Mouse (Mus musculus) midbrain, embryonic 11.5 days (tissue): Measurements from ENCODE around the gene Wasf3. TPM values are rescaled to one million over a fixed set of nuclear protein-coding genes. Genes with fewer than 3 reads are reported as not detected.
A peak's percentile ranks its signal among the peaks of the same experiment; 100 is the strongest.

Source experiments
- ATAC-seq: fragments of 200-750 bp; cut with Nextera tagmentation; 2 replicates; pipeline ENCODE4 v1.8.0; 2017; ENCODE audit warnings: moderate TSS enrichment, moderate library complexity; ENCODE audit not compliant: low FRiP score
- DNase-seq: peaks from one replicate; pipeline ENCODE4 v3.0.0; 2015; ENCODE audit warnings: low spot score; ENCODE audit errors: missing footprints
- H3K27ac ChIP-seq: fragments of 300-500 bp; sonication (generic); 2 replicates; pipeline ENCODE4 v1.5.1; 2014; ENCODE audit warnings: low read depth, low read length
- H3K27me3 ChIP-seq: fragments of 300-500 bp; sonication (generic); 2 replicates; pipeline ENCODE4 v1.6.1; 2014; ENCODE audit warnings: mild to moderate bottlenecking, low read length, moderate library complexity, mixed read lengths; ENCODE audit not compliant: control insufficient read depth, insufficient read depth
- H3K36me3 ChIP-seq: fragments of 300-500 bp; sonication (generic); 2 replicates; pipeline ENCODE4 v1.6.1; 2014; ENCODE audit warnings: mild to moderate bottlenecking, low read length, moderate library complexity, mixed read lengths; ENCODE audit not compliant: control insufficient read depth, insufficient read depth
- H3K4me1 ChIP-seq: fragments of 300-500 bp; sonication (generic); 2 replicates; pipeline ENCODE4 v1.6.1; 2014; ENCODE audit warnings: low read length; ENCODE audit not compliant: control insufficient read depth, insufficient read depth
- H3K4me2 ChIP-seq: fragments of 300-500 bp; sonication (generic); 2 replicates; pipeline ENCODE4 v1.6.1; 2014; ENCODE audit warnings: mild to moderate bottlenecking, moderate library complexity
- H3K4me3 ChIP-seq: fragments of 300-500 bp; sonication (generic); 2 replicates; pipeline ENCODE4 v1.5.1; 2014; ENCODE audit warnings: low read depth, low read length
- H3K9ac ChIP-seq: fragments of 300-500 bp; sonication (generic); 2 replicates; pipeline ENCODE4 v1.6.1; 2014; ENCODE audit warnings: low read length
- H3K9me3 ChIP-seq: fragments of 300-500 bp; sonication (generic); 2 replicates; pipeline ENCODE4 v1.6.1; 2016; ENCODE audit warnings: low read length; ENCODE audit not compliant: control insufficient read depth
- WGBS: fragments of 180-500 bp; shearing (Covaris S2); extraction: QIAGEN DNeasy Blood & Tissue Kit; methylation state at CpG from one replicate; pipeline ENCODE4 v1.1.7; 2014; 5-methylcytosine and 5-hydroxymethylcytosine counted together
- polyA plus RNA-seq: library from polyadenylated mRNA; unstranded; fragments of >200 nt; fragmentation: Nextera tagmentation; extraction: Ambion mirVana; gene quantifications from 2 replicates; pipeline ENCODE4 v1.2.1, GENCODE M21; 2014

Gene Wasf3
- polyA plus RNA-seq, 1 experiment from 2014 or later = 6.4 TPM

DNA sequence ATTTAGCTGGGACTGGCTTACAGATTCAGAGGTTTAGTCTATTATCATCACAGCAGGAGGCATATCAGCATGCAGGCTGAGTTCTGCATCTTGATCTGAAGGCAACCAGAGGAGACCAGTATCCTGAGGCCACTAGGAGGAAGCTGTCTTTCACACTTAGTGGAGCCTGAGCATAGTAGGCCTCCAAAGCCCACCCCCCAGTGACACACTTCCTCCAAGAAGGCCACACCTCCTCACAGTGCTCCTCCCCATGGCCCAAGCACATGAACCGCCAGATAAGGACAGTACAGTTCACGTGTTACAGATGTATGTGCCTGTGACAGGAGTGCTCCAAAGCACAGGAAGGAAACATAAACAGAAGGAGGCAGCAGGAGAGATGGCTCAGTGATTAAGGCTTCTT is 58.0 kb downstream of the Wasf3 start:
- no peak overlapping the region for H3K4me2 ChIP-seq
- peak; percentile 23 for DNase-seq
- peaks cover 2% of the 10 kb centered on the region; the same call in 1 of the 2 replicates for H3K9me3 ChIP-seq
- 94% methylated on average over 2 of the region's 2 CpGs for WGBS
- H3K9ac ChIP-seq = no peak overlapping the region
- no peak overlapping the region for H3K27ac ChIP-seq
- no peaks in the 10 kb centered on the region for H3K4me1 ChIP-seq
- no peak for ATAC-seq
- peaks cover 2% of the 10 kb centered on the region; the same call in 1 of the 2 replicates for H3K36me3 ChIP-seq
- H3K4me3 ChIP-seq = no peak overlapping the region
- H3K27me3 ChIP-seq = no peaks in the 10 kb centered on the region

DNA sequence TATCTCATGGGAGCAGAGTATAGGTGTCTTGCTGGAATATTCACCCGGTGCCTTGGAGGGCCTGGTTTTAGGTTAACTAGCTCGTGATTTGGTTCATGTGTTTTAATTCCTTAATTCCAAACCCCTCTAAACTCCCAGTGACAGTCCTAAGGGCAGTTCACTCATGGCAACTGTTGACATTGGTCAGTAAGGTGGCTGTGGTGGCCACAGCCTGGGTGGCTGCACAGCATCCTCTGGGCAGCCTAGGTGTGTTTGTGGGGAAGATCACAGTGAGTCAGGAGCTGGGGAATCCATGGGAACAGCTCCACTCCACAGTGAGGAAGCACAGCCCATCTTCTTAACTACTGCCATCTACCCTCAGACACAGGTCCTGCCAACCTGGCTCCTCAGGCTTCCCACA is 61.8 kb downstream of the Wasf3 start:
- WGBS = 94% methylated on average over 2 of the region's 2 CpGs
- no peak for ATAC-seq
- no peak overlapping the region for H3K4me2 ChIP-seq
- H3K36me3 ChIP-seq = no peaks in the 10 kb centered on the region
- no peaks in the 10 kb centered on the region for H3K27me3 ChIP-seq
- no peak overlapping the region for H3K4me3 ChIP-seq
- no peak for DNase-seq
- H3K9ac ChIP-seq = no peak overlapping the region
- no peak overlapping the region for H3K27ac ChIP-seq
- no peaks in the 10 kb centered on the region for H3K9me3 ChIP-seq
- no peaks in the 10 kb centered on the region for H3K4me1 ChIP-seq

DNA sequence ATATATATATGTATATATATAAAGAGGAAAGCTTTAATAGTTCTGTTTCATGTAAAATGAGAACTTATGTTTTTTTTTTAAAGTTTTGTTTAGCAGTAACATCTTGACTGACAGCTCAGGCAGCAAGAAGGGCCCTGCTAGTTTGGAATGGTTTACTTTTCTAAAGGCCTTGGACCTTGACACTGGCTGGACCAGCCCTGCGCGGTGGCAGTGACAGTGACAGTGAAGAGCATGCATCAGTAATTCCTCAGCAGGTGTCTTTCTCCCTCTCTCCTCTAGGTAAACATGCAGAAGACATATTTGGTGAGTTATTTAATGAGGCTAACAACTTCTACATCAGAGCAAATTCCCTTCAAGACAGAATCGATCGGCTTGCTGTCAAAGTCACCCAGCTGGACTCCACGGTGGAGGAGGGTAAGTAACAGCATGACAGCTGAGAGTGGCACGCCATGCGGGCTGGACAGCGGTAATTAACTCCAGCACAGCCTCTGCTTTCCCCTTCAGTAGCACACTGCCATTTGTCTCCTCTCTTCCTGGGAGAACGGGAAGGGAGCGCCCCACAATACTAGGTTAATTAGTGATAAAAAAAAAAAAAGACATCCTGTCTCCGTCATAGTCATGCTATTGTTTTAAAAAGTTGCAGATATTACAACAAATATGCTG is 66.9 kb downstream of the Wasf3 start:
- H3K36me3 ChIP-seq = no peaks in the 10 kb centered on the region
- H3K27me3 ChIP-seq = no peaks in the 10 kb centered on the region
- no peak overlapping the region for H3K4me2 ChIP-seq
- WGBS = 80% methylated on average over 11 of the region's 11 CpGs
- H3K4me1 ChIP-seq = no peaks in the 10 kb centered on the region
- H3K9ac ChIP-seq = no peak overlapping the region
- ATAC-seq (no peak), DNase-seq (no peak)
- H3K9me3 ChIP-seq = no peaks in the 10 kb centered on the region
- no peak overlapping the region for H3K4me3 ChIP-seq
- no peak overlapping the region for H3K27ac ChIP-seq

DNA sequence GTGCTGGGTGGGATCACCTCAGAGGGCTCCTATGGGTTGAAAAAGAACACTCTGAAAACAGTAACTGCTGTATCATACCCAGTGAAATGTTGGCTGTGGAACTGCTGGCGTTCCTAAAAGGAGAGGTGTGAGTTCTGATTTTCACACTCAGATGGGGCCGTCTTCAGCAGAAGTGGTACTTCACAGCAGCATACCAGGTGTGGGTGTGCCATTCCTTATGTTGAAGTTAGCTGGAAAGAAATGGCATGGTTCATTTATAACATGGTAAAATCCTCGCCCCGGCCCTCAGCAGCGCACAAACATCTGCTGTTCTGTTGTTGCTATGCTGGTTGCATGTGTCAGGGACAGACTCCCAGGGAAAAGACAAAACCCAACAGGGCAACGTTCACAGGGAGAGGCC is 68.8 kb downstream of the Wasf3 start:
- DNase-seq = no peak
- Histone ChIP-seq H3K9me3 (no peaks in the 10 kb centered on the region), H3K4me3 (no peak overlapping the region), H3K4me2 (no peak overlapping the region), H3K4me1 (no peaks in the 10 kb centered on the region), H3K27ac (no peak overlapping the region), H3K36me3 (no peaks in the 10 kb centered on the region), H3K27me3 (no peaks in the 10 kb centered on the region), H3K9ac (no peak overlapping the region)
- 92% methylated on average over 6 of the region's 6 CpGs for WGBS
- ATAC-seq = no peak

DNA sequence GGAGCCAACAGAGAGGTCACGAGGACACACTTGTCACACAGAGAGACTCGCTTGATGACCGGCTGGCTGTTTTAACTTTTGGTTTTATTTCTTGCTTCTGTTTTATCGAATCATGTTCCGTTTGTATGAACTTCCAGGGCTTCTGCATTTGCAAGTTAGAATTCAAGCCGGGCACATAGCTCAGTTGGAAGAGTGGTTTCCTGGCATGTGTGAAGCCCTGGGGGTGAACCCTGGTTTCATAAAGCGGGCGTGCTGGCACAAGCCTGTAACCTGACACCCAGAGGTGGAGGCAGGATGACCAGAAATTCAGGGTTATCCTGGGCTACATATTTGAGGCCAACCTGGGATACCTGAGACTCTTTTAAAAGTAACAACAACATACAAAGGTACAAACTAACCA is 76.8 kb downstream of the Wasf3 start:
- Histone ChIP-seq H3K4me1 (no peaks in the 10 kb centered on the region), H3K27me3 (no peaks in the 10 kb centered on the region), H3K9ac (no peak overlapping the region), H3K4me2 (no peak overlapping the region), H3K36me3 (peaks cover 2% of the 10 kb centered on the region; the same call in 1 of the 2 replicates), H3K4me3 (no peak overlapping the region), H3K9me3 (no peaks in the 10 kb centered on the region), H3K27ac (no peak overlapping the region)
- 87% methylated on average over 8 of the region's 8 CpGs for WGBS
- DNase-seq (no peak), ATAC-seq (no peak)

DNA sequence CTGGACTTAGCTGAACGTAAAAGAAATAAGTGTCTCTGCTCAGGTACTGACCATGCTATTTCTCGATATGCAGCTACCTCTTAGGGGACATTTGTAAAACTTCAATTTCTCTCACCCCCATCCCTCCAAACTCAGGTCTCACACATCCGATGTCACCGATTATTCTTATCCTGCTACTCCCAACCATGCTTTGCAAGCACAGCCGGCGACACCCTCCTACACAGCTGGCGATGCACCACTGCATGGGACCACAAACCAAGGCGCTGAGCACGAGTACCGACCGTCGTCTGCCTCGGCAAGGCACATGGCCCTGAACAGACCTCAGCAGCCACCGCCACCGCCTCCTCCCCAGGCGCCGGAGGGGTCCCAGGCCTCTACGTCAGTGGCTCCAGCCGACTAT is 81.9 kb downstream of the Wasf3 start:
- Histone ChIP-seq H3K9me3 (no peaks in the 10 kb centered on the region), H3K36me3 (0 out of 2 replicates have a peak, but pooled peaks cover 4% of the 10 kb centered on the region), H3K9ac (no peak overlapping the region), H3K4me2 (no peak overlapping the region), H3K27me3 (no peaks in the 10 kb centered on the region), H3K4me1 (no peaks in the 10 kb centered on the region), H3K4me3 (no peak overlapping the region), H3K27ac (no peak overlapping the region)
- DNase-seq = no peak
- WGBS = 95% methylated on average over 19 of the region's 19 CpGs
- ATAC-seq = no peak

DNA sequence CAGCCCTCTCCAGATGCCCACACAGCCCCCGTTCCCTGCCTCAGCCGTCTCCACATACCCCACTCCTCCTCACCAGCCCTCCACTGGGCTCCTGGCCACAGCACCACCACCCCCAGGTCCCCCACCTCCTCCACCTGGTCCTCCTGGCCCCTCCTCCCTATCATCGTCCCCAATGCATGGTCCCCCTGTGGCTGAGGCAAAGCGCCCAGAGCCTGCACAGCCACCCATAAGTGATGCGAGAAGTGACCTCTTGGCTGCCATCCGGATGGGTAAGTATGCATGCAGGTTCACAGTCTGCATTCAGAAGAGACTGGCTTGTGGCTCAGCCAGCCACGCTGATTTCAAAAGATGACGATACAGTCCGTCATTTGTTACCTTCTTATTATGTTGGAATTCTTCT is 83.5 kb downstream of the Wasf3 start:
- no peak for ATAC-seq
- Histone ChIP-seq H3K4me1 (no peaks in the 10 kb centered on the region), H3K36me3 (0 out of 2 replicates have a peak, but pooled peaks cover 4% of the 10 kb centered on the region), H3K9me3 (no peaks in the 10 kb centered on the region), H3K4me2 (no peak overlapping the region), H3K4me3 (no peak overlapping the region), H3K9ac (no peak overlapping the region), H3K27me3 (no peaks in the 10 kb centered on the region), H3K27ac (no peak overlapping the region)
- no peak for DNase-seq
- 96% methylated on average over 9 of the region's 9 CpGs for WGBS

DNA sequence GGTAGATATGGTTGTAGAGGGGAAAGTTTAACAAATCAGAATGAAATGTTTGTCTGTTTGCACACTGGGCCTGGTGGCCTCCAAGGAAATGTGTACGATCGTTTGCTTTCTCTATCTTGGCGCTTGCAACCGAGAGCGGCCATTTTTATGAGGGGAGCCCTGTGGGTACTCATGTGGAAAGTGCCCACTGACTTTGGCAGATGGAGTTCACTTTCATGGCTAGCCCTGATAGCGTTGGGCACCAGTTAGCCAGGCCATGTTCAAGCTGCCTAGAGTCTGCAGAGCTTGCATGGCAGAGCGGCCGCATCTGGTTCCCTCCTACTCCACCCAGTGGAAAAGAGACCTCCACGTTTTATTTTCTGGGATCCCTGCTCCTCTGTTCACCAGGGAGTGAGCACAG is 86.0 kb downstream of the Wasf3 start:
- ATAC-seq = no peak
- Histone ChIP-seq H3K27ac (no peak overlapping the region), H3K4me3 (no peak overlapping the region), H3K27me3 (no peaks in the 10 kb centered on the region), H3K4me1 (no peaks in the 10 kb centered on the region), H3K4me2 (no peak overlapping the region), H3K9ac (no peak overlapping the region), H3K36me3 (0 out of 2 replicates have a peak, but pooled peaks cover 4% of the 10 kb centered on the region), H3K9me3 (no peaks in the 10 kb centered on the region)
- no peak for DNase-seq
- 91% methylated on average over 9 of the region's 9 CpGs for WGBS

DNA sequence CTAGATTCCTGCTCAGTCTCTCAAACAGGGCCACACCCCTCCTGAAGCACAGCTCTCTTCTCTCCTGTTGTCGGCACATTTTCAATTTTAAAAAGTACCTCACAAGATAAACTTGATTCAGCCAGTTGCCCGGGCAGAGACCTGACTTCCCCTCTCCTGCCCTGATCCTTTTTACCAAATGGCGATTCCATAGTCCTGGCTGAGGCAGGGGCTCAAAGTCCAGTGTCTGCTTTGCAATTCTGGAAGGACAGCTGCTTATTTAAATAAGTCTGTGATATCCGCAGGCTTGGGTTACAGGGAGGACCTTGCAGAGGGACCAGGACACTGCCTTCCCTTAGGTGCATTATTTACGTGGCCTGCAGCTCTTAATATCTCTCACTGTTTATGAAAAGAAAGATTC is 86.5 kb downstream of the Wasf3 start:
- Histone ChIP-seq H3K36me3 (0 out of 2 replicates have a peak, but pooled peaks cover 4% of the 10 kb centered on the region), H3K4me1 (no peaks in the 10 kb centered on the region), H3K9ac (no peak overlapping the region), H3K4me2 (no peak overlapping the region), H3K27me3 (no peaks in the 10 kb centered on the region), H3K4me3 (no peak overlapping the region), H3K27ac (no peak overlapping the region), H3K9me3 (no peaks in the 10 kb centered on the region)
- WGBS = 91% methylated on average over 5 of the region's 5 CpGs
- no peak for ATAC-seq
- no peak for DNase-seq
